Mouse (Mus musculus) liver, embryonic 14.5 days (tissue): ENCODE results near the gene Gm21976.

ENCODE experiments used
- CTCF ChIP-seq: IDR thresholded peaks from 2 replicates; pipeline ENCODE4 v1.5.1; 2016; ENCODE audit warnings: antibody characterized with exemption, low read depth, control low read depth
- EP300 ChIP-seq: IDR thresholded peaks from 2 replicates; pipeline ENCODE4 v1.6.1; 2016; ENCODE audit warnings: antibody characterized with exemption, low read depth

DNA sequence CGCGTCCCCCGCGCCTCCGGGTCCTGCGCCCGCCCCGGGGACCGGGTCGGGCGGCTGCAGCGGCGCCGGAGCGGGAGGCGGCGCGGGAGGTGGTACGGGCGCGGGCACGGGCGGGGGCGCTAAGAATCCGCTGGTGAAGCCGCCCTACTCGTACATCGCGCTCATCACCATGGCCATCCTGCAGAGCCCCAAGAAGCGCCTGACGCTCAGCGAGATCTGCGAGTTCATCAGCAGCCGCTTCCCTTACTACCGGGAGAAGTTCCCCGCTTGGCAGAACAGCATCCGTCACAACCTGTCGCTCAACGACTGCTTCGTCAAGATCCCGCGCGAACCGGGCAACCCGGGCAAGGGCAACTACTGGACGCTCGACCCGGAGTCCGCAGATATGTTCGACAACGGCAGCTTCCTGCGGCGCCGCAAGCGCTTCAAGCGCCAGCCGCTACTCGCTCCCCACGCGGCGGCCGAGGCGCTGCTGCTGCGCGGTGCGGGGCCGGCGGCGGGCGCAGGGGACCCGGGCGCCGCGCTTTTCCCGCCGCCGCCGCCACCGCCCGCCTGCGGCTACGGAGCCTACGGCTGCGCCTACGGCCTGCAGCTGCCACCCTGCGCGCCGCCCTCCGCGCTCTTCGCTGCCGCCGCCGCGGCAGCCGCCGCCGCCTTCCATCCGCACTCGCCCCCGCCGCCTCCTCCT lies 75.3 kb downstream of the Gm21976 start:
- TF ChIP-seq EP300, result no peak
- TF ChIP-seq CTCF, result no peak
